Mouse (Mus musculus): ENCODE measurements at regions not wholly inside any gene's neighbourhood (a gene's known extent, or its start where the extent isn't known, plus 50 kb on each side); places are given as distances from the start of the nearest gene placed in this dataset.

DNA sequence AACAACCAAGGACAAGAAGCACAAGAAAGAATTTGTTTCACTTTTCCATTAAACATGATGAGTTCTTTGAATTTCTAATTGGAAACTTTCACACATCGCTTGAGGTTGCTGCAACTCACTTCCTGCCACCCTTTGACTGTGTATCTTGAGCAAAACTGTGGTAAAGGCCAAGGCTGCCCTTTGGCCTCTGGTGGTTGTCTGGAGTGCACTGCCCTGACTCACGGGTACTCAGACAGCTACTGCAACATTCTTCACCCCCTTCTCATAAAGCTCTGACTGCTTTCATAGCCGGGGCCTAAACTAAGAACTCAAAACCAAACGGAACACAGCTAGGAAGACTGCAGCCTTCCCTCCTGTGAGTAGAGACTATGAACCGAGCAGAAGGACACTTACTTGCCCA lies 93.5 kb downstream of the Tomm20 start:
- Histone ChIP-seq H3K36me3 (ENCODE audit: control insufficient read depth, insufficient read depth, low read length, poor library complexity, severe bottlenecking) (no peaks in the 10 kb centered on the region), H3K27me3 (ENCODE audit: control insufficient read depth, insufficient read depth, low read length, poor library complexity, severe bottlenecking) (no peaks in the 10 kb centered on the region), H3K4me3 (ENCODE audit: low read depth, low read length) (no peak overlapping the region), H3K9me3 (replicated peaks; ENCODE audit: control insufficient read depth, insufficient read depth, low read length, poor library complexity, severe bottlenecking) (no peaks in the 10 kb centered on the region), H3K9ac (ENCODE audit: low read depth, poor library complexity, severe bottlenecking) (no peak overlapping the region), H3K4me1 (ENCODE audit: control insufficient read depth, insufficient read depth, low read length) (peaks cover 7% of the 10 kb centered on the region), H3K27ac (ENCODE audit: insufficient read depth, low read length) (no peak overlapping the region)
- TF ChIP-seq POLR2A (IDR thresholded peaks at IDR 0.05; ENCODE audit: insufficient read depth, low read length) (no peak), EP300 (IDR thresholded peaks at IDR 0.05; ENCODE audit: insufficient read depth, low read depth, low read length) (no peak), CTCF (IDR thresholded peaks at IDR 0.05; ENCODE audit: low read depth, low read length) (no peak)

DNA sequence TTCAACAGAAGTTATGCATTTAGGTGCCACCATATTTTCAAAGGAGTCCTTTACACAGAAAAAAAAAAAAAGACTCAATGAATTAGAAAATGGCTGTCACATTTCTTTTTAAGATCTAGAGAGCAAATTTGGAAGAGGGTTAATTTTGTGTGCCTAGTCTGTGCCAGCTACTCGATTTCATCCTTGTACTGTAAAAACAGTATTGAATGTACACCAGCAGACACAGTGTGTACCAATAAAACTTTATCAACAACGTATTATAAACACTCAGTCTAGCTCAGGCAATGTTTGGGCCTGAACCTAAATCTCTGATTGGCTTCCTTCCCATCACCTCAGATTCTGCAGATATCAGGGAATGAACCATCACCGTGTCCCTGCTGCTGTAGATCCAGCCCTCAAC lies 93.9 kb downstream of the Tomm20 start:
- peaks cover 7% of the 10 kb centered on the region for H3K4me1 ChIP-seq (ENCODE audit: control insufficient read depth, insufficient read depth, low read length)
- no peak overlapping the region for H3K27ac ChIP-seq (ENCODE audit: insufficient read depth, low read length)
- no peaks in the 10 kb centered on the region for H3K9me3 ChIP-seq (replicated peaks; ENCODE audit: control insufficient read depth, insufficient read depth, low read length, poor library complexity, severe bottlenecking)
- H3K4me3 ChIP-seq (ENCODE audit: low read depth, low read length): no peak overlapping the region
- no peaks in the 10 kb centered on the region for H3K36me3 ChIP-seq (ENCODE audit: control insufficient read depth, insufficient read depth, low read length, poor library complexity, severe bottlenecking)
- H3K9ac ChIP-seq (ENCODE audit: low read depth, poor library complexity, severe bottlenecking): no peak overlapping the region
- no peak for TF ChIP-seq EP300 (IDR thresholded peaks at IDR 0.05; ENCODE audit: insufficient read depth, low read depth, low read length)
- no peak for TF ChIP-seq POLR2A (IDR thresholded peaks at IDR 0.05; ENCODE audit: insufficient read depth, low read length)
- TF ChIP-seq CTCF (IDR thresholded peaks at IDR 0.05; ENCODE audit: low read depth, low read length): no peak
- no peaks in the 10 kb centered on the region for H3K27me3 ChIP-seq (ENCODE audit: control insufficient read depth, insufficient read depth, low read length, poor library complexity, severe bottlenecking)

DNA sequence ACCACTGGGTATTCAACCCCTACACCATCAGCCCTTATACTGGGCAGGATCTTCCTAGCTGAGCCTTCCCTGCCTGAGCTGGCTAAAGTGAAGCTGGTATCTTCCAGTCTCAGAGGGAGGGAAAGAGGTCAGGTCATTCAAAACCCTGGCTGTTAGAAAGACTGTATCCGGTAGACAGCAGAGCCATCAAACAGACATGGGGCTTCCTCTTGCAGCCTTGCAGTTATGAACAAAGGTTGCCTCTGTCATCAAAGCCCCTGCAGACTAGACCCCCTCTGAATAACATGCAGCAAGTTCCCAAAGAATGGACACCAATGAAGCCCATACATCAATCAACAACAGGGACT lies 95.5 kb downstream of the Tomm20 start:
- Histone ChIP-seq H3K9ac (ENCODE audit: low read depth, poor library complexity, severe bottlenecking) (no peak overlapping the region), H3K27ac (ENCODE audit: insufficient read depth, low read length) (no peak overlapping the region), H3K4me1 (ENCODE audit: control insufficient read depth, insufficient read depth, low read length) (peaks cover 7% of the 10 kb centered on the region), H3K4me3 (ENCODE audit: low read depth, low read length) (no peak overlapping the region), H3K27me3 (ENCODE audit: control insufficient read depth, insufficient read depth, low read length, poor library complexity, severe bottlenecking) (no peaks in the 10 kb centered on the region), H3K9me3 (replicated peaks; ENCODE audit: control insufficient read depth, insufficient read depth, low read length, poor library complexity, severe bottlenecking) (no peaks in the 10 kb centered on the region), H3K36me3 (ENCODE audit: control insufficient read depth, insufficient read depth, low read length, poor library complexity, severe bottlenecking) (no peaks in the 10 kb centered on the region)
- TF ChIP-seq CTCF (IDR thresholded peaks at IDR 0.05; ENCODE audit: low read depth, low read length) (no peak), EP300 (IDR thresholded peaks at IDR 0.05; ENCODE audit: insufficient read depth, low read depth, low read length) (no peak), POLR2A (IDR thresholded peaks at IDR 0.05; ENCODE audit: insufficient read depth, low read length) (no peak)

DNA sequence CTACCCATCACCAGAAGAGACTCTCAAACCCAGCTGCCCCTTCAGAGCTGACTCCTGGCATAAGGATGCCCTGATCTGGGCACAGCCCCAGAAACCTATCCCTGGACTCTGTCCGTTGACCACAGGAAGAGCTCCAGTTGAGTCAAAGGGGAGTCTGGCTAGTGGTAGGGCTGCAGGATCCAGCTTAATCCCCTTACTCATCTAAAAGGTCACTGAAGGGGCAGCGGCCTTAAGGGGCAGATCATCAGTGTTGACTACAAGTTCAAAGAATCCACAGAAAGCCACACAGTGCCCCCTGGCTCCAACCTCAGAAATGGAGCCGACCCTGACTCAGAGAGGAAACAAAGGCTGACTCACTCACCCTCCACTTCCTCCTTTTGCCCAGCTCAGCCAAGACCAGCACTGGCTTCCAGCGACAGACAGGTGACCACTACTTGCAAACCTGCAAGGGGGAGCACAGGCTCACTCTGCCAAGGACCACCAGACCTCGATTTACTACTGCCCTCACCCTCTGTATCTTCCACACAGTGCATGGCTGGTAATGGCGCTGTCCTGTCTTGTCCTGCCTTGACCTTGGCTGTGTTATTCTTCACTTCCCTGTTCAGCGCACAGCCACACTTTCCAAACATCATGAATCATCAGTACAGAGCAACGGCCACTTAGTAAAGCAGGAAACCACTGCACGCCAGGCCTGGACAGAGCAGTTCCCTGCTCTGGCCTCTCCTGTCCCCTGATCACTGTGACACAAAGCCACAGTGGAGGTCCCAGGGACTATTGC lies 96.0 kb downstream of the Tomm20 start:
- Histone ChIP-seq H3K9ac (ENCODE audit: low read depth, poor library complexity, severe bottlenecking) (no peak overlapping the region), H3K9me3 (replicated peaks; ENCODE audit: control insufficient read depth, insufficient read depth, low read length, poor library complexity, severe bottlenecking) (no peaks in the 10 kb centered on the region), H3K36me3 (ENCODE audit: control insufficient read depth, insufficient read depth, low read length, poor library complexity, severe bottlenecking) (no peaks in the 10 kb centered on the region), H3K4me1 (ENCODE audit: control insufficient read depth, insufficient read depth, low read length) (peaks cover 5% of the 10 kb centered on the region), H3K27me3 (ENCODE audit: control insufficient read depth, insufficient read depth, low read length, poor library complexity, severe bottlenecking) (no peaks in the 10 kb centered on the region), H3K27ac (ENCODE audit: insufficient read depth, low read length) (no peak overlapping the region), H3K4me3 (ENCODE audit: low read depth, low read length) (no peak overlapping the region)
- TF ChIP-seq EP300 (IDR thresholded peaks at IDR 0.05; ENCODE audit: insufficient read depth, low read depth, low read length): no peak
- TF ChIP-seq CTCF (IDR thresholded peaks at IDR 0.05; ENCODE audit: low read depth, low read length): peak; percentile 11

DNA sequence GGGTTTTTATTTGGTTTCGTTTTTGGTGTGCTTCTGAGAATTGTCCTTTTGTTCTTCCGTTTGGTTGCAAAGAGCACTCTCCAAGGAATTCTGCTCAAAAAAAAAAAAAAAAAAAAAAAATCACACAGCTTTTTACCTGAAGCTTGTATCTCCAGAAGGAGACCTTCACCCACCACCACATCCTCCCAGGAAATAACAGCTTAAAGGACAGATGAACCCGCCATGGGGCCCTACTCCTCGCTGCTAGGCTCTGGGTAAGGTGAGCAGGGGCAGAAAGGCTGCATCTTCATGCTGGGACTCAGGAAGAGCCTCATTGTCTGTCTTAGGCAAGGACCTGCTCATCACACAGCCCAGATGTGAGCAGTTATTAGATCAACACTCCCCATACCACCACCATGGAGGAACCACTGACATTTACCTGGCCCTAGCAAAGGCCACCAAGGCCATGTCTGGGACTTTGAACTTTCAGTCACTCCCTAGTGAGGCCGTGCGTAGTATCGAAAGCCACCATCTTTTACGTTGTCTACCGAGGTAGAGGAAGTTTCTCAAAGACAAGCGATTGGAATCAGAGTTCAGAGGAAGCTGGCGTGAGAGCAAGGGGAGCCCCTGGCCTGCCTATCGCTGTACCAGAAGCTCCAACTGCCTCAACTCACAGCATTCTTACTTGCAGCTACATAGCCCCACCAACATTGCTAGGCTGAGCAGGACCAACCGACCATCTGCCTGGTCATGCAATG lies 97.1 kb downstream of the Tomm20 start:
- no peak for TF ChIP-seq EP300 (IDR thresholded peaks at IDR 0.05; ENCODE audit: insufficient read depth, low read depth, low read length)
- no peak for TF ChIP-seq POLR2A (IDR thresholded peaks at IDR 0.05; ENCODE audit: insufficient read depth, low read length)
- no peak for TF ChIP-seq CTCF (IDR thresholded peaks at IDR 0.05; ENCODE audit: low read depth, low read length)
- Histone ChIP-seq H3K4me1 (ENCODE audit: control insufficient read depth, insufficient read depth, low read length) (peaks cover 4% of the 10 kb centered on the region), H3K36me3 (ENCODE audit: control insufficient read depth, insufficient read depth, low read length, poor library complexity, severe bottlenecking) (no peaks in the 10 kb centered on the region), H3K27me3 (ENCODE audit: control insufficient read depth, insufficient read depth, low read length, poor library complexity, severe bottlenecking) (no peaks in the 10 kb centered on the region), H3K9me3 (replicated peaks; ENCODE audit: control insufficient read depth, insufficient read depth, low read length, poor library complexity, severe bottlenecking) (no peaks in the 10 kb centered on the region), H3K4me3 (ENCODE audit: low read depth, low read length) (no peak overlapping the region), H3K9ac (ENCODE audit: low read depth, poor library complexity, severe bottlenecking) (no peak overlapping the region), H3K27ac (ENCODE audit: insufficient read depth, low read length) (no peak overlapping the region)
